Mouse (Mus musculus) midbrain, postnatal 0 days (tissue): Measurements from ENCODE around the gene Ppp6c. TPM values are rescaled to one million over a fixed set of nuclear protein-coding genes. Genes with fewer than 3 reads are reported as not detected.

ENCODE experiments used
- ATAC-seq: fragments of 200-750 bp; cut with Nextera tagmentation; 2 replicates; pipeline ENCODE4 v1.8.0; 2017; ENCODE audit warnings: moderate number of reproducible peaks, mild to moderate bottlenecking, moderate TSS enrichment, moderate library complexity; ENCODE audit not compliant: low FRiP score
- DNase-seq: peaks from one replicate; pipeline ENCODE4 v3.0.0-alpha.2; 2015; ENCODE audit warnings: low spot score
- H3K27ac ChIP-seq: fragments of 300-500 bp; sonication (generic); 2 replicates; pipeline ENCODE4 v1.5.1; 2014; ENCODE audit warnings: low read depth, mild to moderate bottlenecking, low read length, mixed read lengths
- H3K27me3 ChIP-seq: fragments of 300-500 bp; sonication (generic); 2 replicates; pipeline ENCODE4 v1.6.1; 2014; ENCODE audit warnings: low read length, control low read depth, mixed read lengths; ENCODE audit not compliant: insufficient read depth
- H3K36me3 ChIP-seq: fragments of 300-500 bp; sonication (generic); 2 replicates; pipeline ENCODE4 v1.6.1; 2014; ENCODE audit warnings: low read length, control low read depth, mixed read lengths; ENCODE audit not compliant: insufficient read depth
- H3K4me1 ChIP-seq: fragments of 300-500 bp; sonication (generic); 2 replicates; pipeline ENCODE4 v1.6.1; 2014; ENCODE audit warnings: mild to moderate bottlenecking, control low read depth, antibody characterized with exemption, low read length, mixed read lengths; ENCODE audit not compliant: insufficient read depth
- H3K4me2 ChIP-seq: fragments of 300-500 bp; sonication (generic); 2 replicates; pipeline ENCODE4 v1.6.1; 2014; ENCODE audit warnings: low read depth, mild to moderate bottlenecking, low read length, mixed read lengths; ENCODE audit not compliant: poor library complexity, severe bottlenecking
- H3K4me3 ChIP-seq: fragments of 300-500 bp; sonication (generic); 2 replicates; pipeline ENCODE4 v1.5.1; 2014; ENCODE audit warnings: low read depth, mild to moderate bottlenecking, low read length, moderate library complexity
- H3K9ac ChIP-seq: fragments of 300-500 bp; sonication (generic); replicated peaks from 2 replicates; pipeline ENCODE4 v1.6.1; 2014; ENCODE audit warnings: mild to moderate bottlenecking, low read length, moderate library complexity, mixed read lengths; ENCODE audit not compliant: poor library complexity, severe bottlenecking
- H3K9me3 ChIP-seq: fragments of 300-500 bp; sonication (generic); 2 replicates; pipeline ENCODE4 v1.6.1; 2016; ENCODE audit warnings: low read length, control low read depth
- CTCF ChIP-seq: IDR thresholded peaks from 2 replicates; pipeline ENCODE4 v1.5.1; 2016; ENCODE audit warnings: antibody characterized with exemption, mild to moderate bottlenecking
- WGBS: fragments of 180-500 bp; shearing (Covaris S2); extraction: QIAGEN DNeasy Blood & Tissue Kit; methylation state at CpG from one replicate; pipeline ENCODE4 v1.1.7; 2014; 5-methylcytosine and 5-hydroxymethylcytosine counted together
- polyA plus RNA-seq: library from polyadenylated mRNA; unstranded; fragments of >200 nt; fragmentation: Nextera tagmentation; extraction: Ambion mirVana; gene quantifications from 2 replicates; pipeline ENCODE4 v1.2.1, GENCODE M21; 2015
- total RNA-seq: library from RNA; depleted of rRNA; stranded (reverse); fragments of >200 nt; gene quantifications from 2 replicates; pipeline ENCODE4 v1.2.3, GENCODE M21; 2014

Gene Ppp6c
- total and polyA plus RNA-seq, 2 experiments from 2014 or later = 48.4 to 51.4 TPM

GRCm38 (mm10) chr2:39194809-39195208 is 31.4 kb downstream of the Ppp6c start:
- Histone ChIP-seq H3K9me3 (no peaks in the 10 kb centered on the region), H3K27ac (no peak overlapping the region), H3K4me3 (no peak overlapping the region), H3K9ac (no peak overlapping the region), H3K4me2 (no peak overlapping the region), H3K27me3 (no peaks in the 10 kb centered on the region), H3K4me1 (no peaks in the 10 kb centered on the region), H3K36me3 (peaks cover 6% of the 10 kb centered on the region; the same call in 1 of the 2 replicates)
- no peak for TF ChIP-seq CTCF
- no peak for ATAC-seq
- no peak for DNase-seq
- WGBS = 99% methylated on average over 2 of the region's 2 CpGs

GRCm38 (mm10) chr2:39190561-39191056 is 35.6 kb downstream of the Ppp6c start, which contains the start of gene Scai:
Gene Scai, minus strand, starts transcription at chr2:39190734.
- Histone ChIP-seq H3K9ac (peak within 1 kb of the TSS; percentile 99), H3K27me3 (no peaks in the 10 kb centered on the region), H3K9me3 (no peaks in the 10 kb centered on the region), H3K4me2 (peak within 1 kb of the TSS; percentile 68), H3K27ac (peak within 1 kb of the TSS; percentile 98), H3K4me3 (peak within 1 kb of the TSS; percentile 98), H3K36me3 (0 out of 2 replicates have a peak, but pooled peaks cover 3% of the 10 kb centered on the region), H3K4me1 (peaks cover 5% of the 10 kb centered on the region; the same call in 1 of the 2 replicates)
- under 1% methylated on average over 38 of the region's 41 CpGs for WGBS
- DNase-seq (peak; percentile 99), ATAC-seq (peak; percentile 99)
- TF ChIP-seq CTCF = peak; percentile 92

GRCm38 (mm10) chr2:39189961-39190560 is 36.2 kb downstream of the Ppp6c start:
- H3K27me3 ChIP-seq = no peaks in the 10 kb centered on the region
- peak; percentile 54 for DNase-seq
- peak; percentile 85 for ATAC-seq
- TF ChIP-seq CTCF = no peak
- peaks cover 5% of the 10 kb centered on the region; the same call in 1 of the 2 replicates for H3K4me1 ChIP-seq
- peak overlapping the region; percentile 99 for H3K9ac ChIP-seq
- H3K27ac ChIP-seq = peak overlapping the region; percentile 98
- H3K4me2 ChIP-seq = peak overlapping the region; percentile 68
- H3K36me3 ChIP-seq = 0 out of 2 replicates have a peak, but pooled peaks cover 3% of the 10 kb centered on the region
- WGBS = under 1% methylated on average over 31 of the region's 39 CpGs
- no peaks in the 10 kb centered on the region for H3K9me3 ChIP-seq
- peak overlapping the region; percentile 98 for H3K4me3 ChIP-seq

GRCm38 (mm10) chr2:39185942-39186341 is 40.3 kb downstream of the Ppp6c start:
- TF ChIP-seq CTCF = no peak
- Histone ChIP-seq H3K36me3 (peaks cover 9% of the 10 kb centered on the region; the same call in 1 of the 2 replicates), H3K9ac (no peak overlapping the region), H3K9me3 (no peaks in the 10 kb centered on the region), H3K4me3 (no peak overlapping the region), H3K27me3 (no peaks in the 10 kb centered on the region), H3K27ac (no peak overlapping the region), H3K4me1 (peaks cover 5% of the 10 kb centered on the region; the same call in 1 of the 2 replicates), H3K4me2 (no peak overlapping the region)
- ATAC-seq (no peak), DNase-seq (no peak)
- WGBS = 74% methylated on average over 3 of the region's 3 CpGs

- no peak for DNase-seq
- Histone ChIP-seq H3K4me3 (no peak overlapping the region), H3K27me3 (no peaks in the 10 kb centered on the region), H3K36me3 (peaks cover 12% of the 10 kb centered on the region; the same call in 1 of the 2 replicates), H3K4me1 (0 out of 2 replicates have a peak, but pooled peaks cover 1% of the 10 kb centered on the region), H3K9ac (no peak overlapping the region), H3K4me2 (no peak overlapping the region), H3K27ac (no peak overlapping the region), H3K9me3 (no peaks in the 10 kb centered on the region)
- WGBS = 87% methylated on average over 2 of the region's 2 CpGs
- no peak for TF ChIP-seq CTCF
- no peak for ATAC-seq
Measured at GRCm38 (mm10) chr2:39183587-39183986, 42.7 kb downstream of the Ppp6c start.

DNA sequence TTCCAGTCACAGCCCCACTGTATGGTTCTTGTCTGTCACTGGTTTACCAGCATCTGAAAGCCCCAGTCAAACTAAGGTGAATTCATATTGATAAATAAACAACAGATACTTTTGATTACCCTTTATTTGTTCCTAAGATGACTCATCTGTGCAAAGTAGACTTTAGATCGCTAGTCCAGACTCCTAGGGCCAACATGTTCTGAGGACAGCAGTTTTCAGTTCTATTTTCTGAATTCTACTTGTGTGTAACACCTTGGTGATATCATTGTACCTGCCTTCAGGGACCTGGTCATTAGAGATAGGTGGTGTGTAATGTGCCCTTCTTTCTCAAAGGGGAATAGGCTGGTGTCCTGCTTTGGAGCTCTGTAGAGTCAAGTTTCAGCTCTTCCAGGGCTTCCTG is 65.3 kb downstream of the Ppp6c start:
- H3K36me3 ChIP-seq = peaks cover 3% of the 10 kb centered on the region; the same call in 1 of the 2 replicates
- WGBS = 90% methylated on average over 1 of the region's 1 CpGs
- H3K9me3 ChIP-seq = no peaks in the 10 kb centered on the region
- ATAC-seq (no peak), DNase-seq (no peak)
- H3K27ac ChIP-seq = no peak overlapping the region
- no peak for TF ChIP-seq CTCF
- H3K27me3 ChIP-seq = no peaks in the 10 kb centered on the region
- no peaks in the 10 kb centered on the region for H3K4me1 ChIP-seq
- H3K9ac ChIP-seq = no peak overlapping the region
- no peak overlapping the region for H3K4me2 ChIP-seq
- H3K4me3 ChIP-seq = no peak overlapping the region
